ENCODE assay signal across 9 mouse cellular contexts in the genomic region with DNA sequence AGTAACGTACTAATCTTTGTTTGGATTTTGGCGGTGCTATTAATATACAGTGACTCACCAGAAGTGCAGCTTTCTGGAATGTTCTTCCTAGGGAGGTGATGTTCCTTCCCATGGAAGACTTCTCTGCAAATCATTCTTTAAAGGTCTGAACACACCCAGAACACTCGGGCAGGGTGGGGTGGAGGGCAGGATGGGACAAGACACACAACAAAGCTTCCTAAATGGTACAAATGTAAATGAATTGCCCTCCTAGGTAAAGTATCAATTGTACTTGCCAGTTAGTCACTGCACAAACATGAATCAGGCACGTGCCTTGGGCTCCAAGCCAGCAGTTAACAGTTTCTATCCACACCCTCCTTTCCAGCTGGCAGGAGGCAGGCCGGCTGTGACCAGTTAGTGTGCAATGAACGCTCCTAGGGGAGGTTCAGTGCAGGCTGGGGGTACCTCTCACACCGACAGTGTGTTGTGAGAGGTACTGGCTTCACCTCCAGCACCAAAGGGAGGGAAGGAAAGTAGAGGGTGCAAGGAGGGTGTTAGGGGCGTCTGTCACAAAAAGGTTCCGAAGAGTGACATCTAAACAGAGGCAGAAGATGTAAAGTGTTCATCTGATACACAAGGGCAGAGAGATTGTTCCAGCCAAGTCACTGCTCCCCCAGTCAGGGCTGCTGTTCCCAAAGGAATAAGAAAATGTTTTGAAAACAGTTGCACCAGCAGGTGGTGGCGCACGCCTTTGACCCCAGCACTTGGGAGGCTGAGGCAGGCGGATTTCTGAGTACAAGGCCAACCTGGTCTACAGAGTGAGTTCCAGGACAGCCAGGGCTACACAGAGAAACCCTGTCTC. TPM values are rescaled to one million over a fixed set of nuclear protein-coding genes. Genes with fewer than 3 reads are reported as not detected.
DNase-seq lines count a peak whose midpoint lies in the region; ATAC-seq and TF ChIP-seq lines count a peak whose summit lies in the region.
"Had no signal": no experiment of that assay in that cellular context is flagged by ENCODE, and none has a peak within 500 bp of the region (broad histone marks: within the 10 kb centered on the region; RNA-seq: fewer than 3 reads in every experiment).

No protein-coding gene starts in this region.

- H3K9me3 ChIP-seq in embryonic facial prominence, embryonic 12.5 days: no peaks in the 10 kb centered on the region
- no peaks in the 10 kb centered on the region for H3K9me3 ChIP-seq in embryonic facial prominence, embryonic 10.5 days
- no peaks in the 10 kb centered on the region for H3K9me3 ChIP-seq in MEL (replicated peaks; ENCODE audit: insufficient read depth, low read length)
- H3K9me3 ChIP-seq in lung, embryonic 16.5 days (ENCODE audit: control insufficient read depth, low read length): no peaks in the 10 kb centered on the region
- no peaks in the 10 kb centered on the region for H3K9me3 ChIP-seq in stomach, postnatal 0 days (ENCODE audit: control insufficient read depth, low read length)

- peak overlapping the region; percentile 46 for H3K27ac ChIP-seq in embryonic facial prominence, embryonic 12.5 days
- H3K27ac ChIP-seq in embryonic facial prominence, embryonic 10.5 days (replicated peaks): no peak overlapping the region
- H3K27ac ChIP-seq in MEL (ENCODE audit: control insufficient read depth, low read depth, low read length): no peak overlapping the region
- H3K27ac ChIP-seq in lung, embryonic 16.5 days (ENCODE audit: low read length): peak overlapping the region; percentile 48
- H3K27ac ChIP-seq in stomach, postnatal 0 days (replicated peaks): peak overlapping the region; percentile 77

- 0 out of 2 replicates have a peak, but pooled peaks have one; percentile 10 for ATAC-seq in embryonic facial prominence, embryonic 12.5 days (ENCODE audit: insufficient number of reproducible peaks, insufficient read depth, low FRiP score, low TSS enrichment)
- ATAC-seq in lung, embryonic 16.5 days (ENCODE audit: low read depth): peak; percentile 83
- peak; percentile 94 for ATAC-seq in stomach, postnatal 0 days (ENCODE audit: low FRiP score, low TSS enrichment)

- H3K4me3 ChIP-seq in embryonic facial prominence, embryonic 12.5 days: no peak overlapping the region
- no peak overlapping the region for H3K4me3 ChIP-seq in embryonic facial prominence, embryonic 10.5 days
- no peak overlapping the region for H3K4me3 ChIP-seq in MEL (ENCODE audit: control insufficient read depth in 1 of 2, insufficient read depth in 1 of 2, low read depth in 2 of 2, low read length in 2 of 2)
- H3K4me3 ChIP-seq in lung, embryonic 16.5 days (ENCODE audit: low read length): no peak overlapping the region
- H3K4me3 ChIP-seq in stomach, postnatal 0 days (ENCODE audit: low read depth, low read length): no peak overlapping the region

- TF ChIP-seq POLR2A in MEL (IDR thresholded peaks at IDR 0.05; ENCODE audit: control insufficient read depth in 1 of 2, insufficient read depth in 1 of 2, low read depth in 1 of 2, low read length in 2 of 2, poor library complexity in 1 of 2): peak in 1 of 2 experiments; percentile 17; a peak in 1 of 4 replicates

- TF ChIP-seq RAD21 in MEL (IDR thresholded peaks at IDR 0.05; ENCODE audit: low read depth, low read length): no peak

- 76% methylated on average over 12 of the region's 12 CpGs for WGBS in embryonic facial prominence, embryonic 12.5 days
- 87% methylated on average over 12 of the region's 12 CpGs for WGBS in embryonic facial prominence, embryonic 10.5 days
- WGBS in lung, embryonic 16.5 days: 49% methylated on average over 12 of the region's 12 CpGs
- WGBS in stomach, postnatal 0 days: 37% methylated on average over 12 of the region's 12 CpGs

- H3K27me3 ChIP-seq in embryonic facial prominence, embryonic 12.5 days: no peaks in the 10 kb centered on the region
- H3K27me3 ChIP-seq in embryonic facial prominence, embryonic 10.5 days (replicated peaks; ENCODE audit: low read depth, poor library complexity, severe bottlenecking): no peaks in the 10 kb centered on the region
- no peaks in the 10 kb centered on the region for H3K27me3 ChIP-seq in MEL (ENCODE audit: control insufficient read depth in 1 of 2, insufficient read depth in 2 of 2, low read length in 2 of 2)
- H3K27me3 ChIP-seq in lung, embryonic 16.5 days (ENCODE audit: control insufficient read depth, insufficient read depth, low read depth, low read length): no peaks in the 10 kb centered on the region
- H3K27me3 ChIP-seq in stomach, postnatal 0 days (ENCODE audit: control insufficient read depth, insufficient read depth, low read length): no peaks in the 10 kb centered on the region

- peaks cover 4% of the 10 kb centered on the region for H3K79me2 ChIP-seq in MEL (ENCODE audit: control insufficient read depth, insufficient read depth, low read length, poor library complexity)

- no peak for DNase-seq in embryonic facial prominence, embryonic 10.5 days (ENCODE audit: low spot score)
- peak; percentile 67 for DNase-seq in MEL (ENCODE audit: low read depth, low spot score)
- peak; percentile 39 to 61 for DNase-seq in frontal cortex, postnatal 36 days (ENCODE audit: low spot score in 2 of 2)
- peak; percentile 84 for DNase-seq in kidney, adult 18-20 months
- DNase-seq in stomach, postnatal 0 days (ENCODE audit: low spot score): peak; percentile 95
- no peak for DNase-seq in cerebellum, adult 9-11 months

- 0 out of 2 replicates have a peak, but pooled peaks cover 4% of the 10 kb centered on the region for H3K4me1 ChIP-seq in embryonic facial prominence, embryonic 12.5 days
- no peaks in the 10 kb centered on the region for H3K4me1 ChIP-seq in embryonic facial prominence, embryonic 10.5 days
- H3K4me1 ChIP-seq in MEL (ENCODE audit: control insufficient read depth in 1 of 2, insufficient read depth in 2 of 2, low read length in 2 of 2): 0 out of 4 replicates have a peak, but pooled peaks cover 0 to 4% of the 10 kb centered on the region in 2 experiments
- peaks cover 5% of the 10 kb centered on the region; the same call in 1 of the 2 replicates for H3K4me1 ChIP-seq in lung, embryonic 16.5 days (replicated peaks; ENCODE audit: control insufficient read depth, insufficient read depth, low read length)
- H3K4me1 ChIP-seq in stomach, postnatal 0 days (replicated peaks; ENCODE audit: control insufficient read depth, insufficient read depth): no peaks in the 10 kb centered on the region

- no peak overlapping the region for H3K4me2 ChIP-seq in embryonic facial prominence, embryonic 12.5 days (replicated peaks)
- no peak overlapping the region for H3K4me2 ChIP-seq in lung, embryonic 16.5 days (ENCODE audit: low read depth, low read length)
- peak overlapping the region; percentile 27; the same call in 1 of the 2 replicates for H3K4me2 ChIP-seq in stomach, postnatal 0 days (replicated peaks; ENCODE audit: low read depth)

- TF ChIP-seq EP300 in MEL (IDR thresholded peaks at IDR 0.05; ENCODE audit: low read depth in 1 of 2, low read length in 2 of 2): no peak
- TF ChIP-seq EP300 in stomach, postnatal 0 days (optimal IDR thresholded peaks at IDR 0.05): peak; percentile 94

- peaks cover 48% of the 10 kb centered on the region for H3K36me3 ChIP-seq in embryonic facial prominence, embryonic 12.5 days
- H3K36me3 ChIP-seq in embryonic facial prominence, embryonic 10.5 days (replicated peaks): peaks cover 75% of the 10 kb centered on the region
- H3K36me3 ChIP-seq in MEL (ENCODE audit: control insufficient read depth in 1 of 2, insufficient read depth in 2 of 2, low read length in 2 of 2): peaks cover 11 to 15% of the 10 kb centered on the region in 2 experiments; a peak in 3 of 4 replicates
- peaks cover 23% of the 10 kb centered on the region for H3K36me3 ChIP-seq in lung, embryonic 16.5 days (ENCODE audit: control insufficient read depth, insufficient read depth, low read length)
- peaks cover 17% of the 10 kb centered on the region for H3K36me3 ChIP-seq in stomach, postnatal 0 days (ENCODE audit: control insufficient read depth, insufficient read depth, low read length)

- no peak overlapping the region for H3K9ac ChIP-seq in embryonic facial prominence, embryonic 12.5 days
- H3K9ac ChIP-seq in MEL (ENCODE audit: control insufficient read depth, low read depth, low read length, poor library complexity, severe bottlenecking): no peak overlapping the region
- H3K9ac ChIP-seq in lung, embryonic 16.5 days (ENCODE audit: low read length): no peak overlapping the region
- H3K9ac ChIP-seq in stomach, postnatal 0 days (ENCODE audit: low read length): no peak overlapping the region

- TF ChIP-seq CTCF in MEL (IDR thresholded peaks at IDR 0.05 in 2 of 3, conservative IDR thresholded peaks at IDR 0.05 in 1 of 3; ENCODE audit: control insufficient read depth in 1 of 3, insufficient read depth in 1 of 3, low read depth in 2 of 3, low read length in 3 of 3, poor library complexity in 1 of 3, severe bottlenecking in 1 of 3): no peak
- TF ChIP-seq CTCF in stomach, postnatal 0 days (IDR thresholded peaks at IDR 0.05; ENCODE audit: low read depth): no peak

RNA-seq across cellular contexts. Expression of gene 1700001K19Rik, which starts 5.7 kb away (rescaled TPM):
- polyA plus RNA-seq in embryonic facial prominence, embryonic 12.5 days (2016; fragmentation: Nextera tagmentation; extraction: Ambion mirVana): 0.24 TPM in 1 of 2 replicates, not detected in the other
- 0.16 TPM in 1 of 2 replicates, not detected in the other for polyA plus RNA-seq in embryonic facial prominence, embryonic 10.5 days (2016; fragmentation: Nextera tagmentation; extraction: Ambion mirVana)
- total RNA-seq in MEL (2012; rRNA removed): not detected in 2 replicates
- polyA plus RNA-seq in MEL (2012; ENCODE audit: insufficient read depth in 1 of 2, insufficient read length in 2 of 2, low read depth in 1 of 2, low replicate concordance in 2 of 2, missing spikeins in 1 of 2): under 1 TPM in 1 of 2 experiments, not detected in 1; 0.29 TPM
- polyA plus RNA-seq in lung, embryonic 16.5 days (2015; fragmentation: Nextera tagmentation; extraction: Ambion mirVana): not detected in 2 replicates
- polyA plus RNA-seq in stomach, postnatal 0 days (2015; fragmentation: Nextera tagmentation; extraction: Ambion mirVana): not detected in 2 replicates
- total RNA-seq: gastrocnemius, postnatal 36 days had no signal

RNA-seq across cellular contexts. Expression of gene Hsp90aa1, which starts 14.4 kb away (rescaled TPM):
- 841 and 859 TPM in 2 replicates for polyA plus RNA-seq in embryonic facial prominence, embryonic 12.5 days (2016; fragmentation: Nextera tagmentation; extraction: Ambion mirVana)
- polyA plus RNA-seq in embryonic facial prominence, embryonic 10.5 days (2016; fragmentation: Nextera tagmentation; extraction: Ambion mirVana): 1,072 and 1,177 TPM in 2 replicates
- 1,509 and 1,517 TPM in 2 replicates for total RNA-seq in MEL (2012; rRNA removed)
- polyA plus RNA-seq in MEL (2012; ENCODE audit: insufficient read depth in 1 of 2, insufficient read length in 2 of 2, low read depth in 1 of 2, low replicate concordance in 2 of 2, missing spikeins in 1 of 2): 1,000 to 10,000 TPM in 1 of 2 experiments, 100 to 1,000 TPM in 1; 913 to 1,471 TPM
- polyA plus RNA-seq in lung, embryonic 16.5 days (2015; fragmentation: Nextera tagmentation; extraction: Ambion mirVana): 806 and 832 TPM in 2 replicates
- 286 and 326 TPM in 2 replicates for polyA plus RNA-seq in stomach, postnatal 0 days (2015; fragmentation: Nextera tagmentation; extraction: Ambion mirVana)

RNA-seq across cellular contexts. Expression of gene Wdr20, which starts 49.6 kb away (rescaled TPM):
- 30.1 and 31.7 TPM in 2 replicates for polyA plus RNA-seq in embryonic facial prominence, embryonic 12.5 days (2016; fragmentation: Nextera tagmentation; extraction: Ambion mirVana)
- polyA plus RNA-seq in embryonic facial prominence, embryonic 10.5 days (2016; fragmentation: Nextera tagmentation; extraction: Ambion mirVana): 22.4 and 24.1 TPM in 2 replicates
- 21.9 and 25.8 TPM in 2 replicates for total RNA-seq in MEL (2012; rRNA removed)
- 10 to 100 TPM in 1 of 2 experiments, not detected in 1; 18.8 TPM for polyA plus RNA-seq in MEL (2012; ENCODE audit: insufficient read depth in 1 of 2, insufficient read length in 2 of 2, low read depth in 1 of 2, low replicate concordance in 2 of 2, missing spikeins in 1 of 2)
- 22.8 and 25.3 TPM in 2 replicates for polyA plus RNA-seq in lung, embryonic 16.5 days (2015; fragmentation: Nextera tagmentation; extraction: Ambion mirVana)
- 12.8 and 14.0 TPM in 2 replicates for polyA plus RNA-seq in stomach, postnatal 0 days (2015; fragmentation: Nextera tagmentation; extraction: Ambion mirVana)

Comparison
In these comparisons a context has a peak if more than half of its experiments do, and no peak if none do; other contexts are left out.
1. H3K27ac ChIP-seq: peak in embryonic facial prominence, embryonic 12.5 days (single experiment), lung, embryonic 16.5 days (single experiment) and stomach, postnatal 0 days (single experiment); none in embryonic facial prominence, embryonic 10.5 days (single experiment) and MEL (single experiment).
2. ATAC-seq: peak in every context shown above with its lines; median percentile 94 in stomach, postnatal 0 days; 83 in lung, embryonic 16.5 days; 10 in embryonic facial prominence, embryonic 12.5 days.
3. DNase-seq: peak in MEL (single experiment), frontal cortex, postnatal 36 days (2 of 2), kidney, adult 18-20 months (single experiment) and stomach, postnatal 0 days (single experiment); none in embryonic facial prominence, embryonic 10.5 days (single experiment) and cerebellum, adult 9-11 months (single experiment).